Mouse (Mus musculus) C2C12 (cell line): ENCODE data around the gene Mfsd4b5.

Source experiments
- CTCF ChIP-seq: IDR thresholded peaks from one replicate; pipeline ENCODE4 v1.5.1; 2011; ENCODE audit not compliant: control insufficient read depth, insufficient read depth, insufficient read length
- MAX ChIP-seq: IDR thresholded peaks from one replicate; pipeline ENCODE4 v1.6.1; 2011; ENCODE audit warnings: mild to moderate bottlenecking, control low read depth
- MYOG ChIP-seq: IDR thresholded peaks from one replicate; pipeline ENCODE4 v1.6.1; 2011; ENCODE audit not compliant: control insufficient read depth, insufficient read length; ENCODE audit errors: extremely low read depth
- USF1 ChIP-seq: IDR thresholded peaks from one replicate; pipeline ENCODE4 v1.6.1; 2011; ENCODE audit warnings: low read depth, mild to moderate bottlenecking, control low read depth, moderate library complexity

DNA sequence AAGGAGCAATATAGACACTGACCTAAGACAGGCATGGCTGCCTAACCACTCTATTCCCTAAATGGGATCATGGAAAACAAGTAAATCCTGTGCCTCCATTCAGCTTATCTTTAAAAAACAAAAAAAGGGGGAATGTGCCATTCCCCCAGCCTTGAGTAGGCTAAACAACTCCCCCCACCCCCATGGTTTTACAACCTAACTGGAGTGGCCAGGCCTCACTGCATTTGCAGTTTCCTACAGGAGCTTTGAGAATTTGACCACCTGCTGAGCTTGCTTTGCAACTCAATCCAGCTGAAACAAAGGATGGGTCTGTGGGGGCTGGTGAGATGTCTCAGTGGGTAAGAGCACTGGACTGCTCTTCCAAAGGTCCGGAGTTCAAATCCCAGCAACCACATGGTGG, 8.2 kb downstream of the Mfsd4b5 start:
- TF ChIP-seq USF1: no peak
- no peak for TF ChIP-seq CTCF
- no peak for TF ChIP-seq MAX
- TF ChIP-seq MYOG: no peak
